16 mouse cellular contexts compared by ENCODE assay signal in genomic region chr6:92390321-92390720, GRCm38 (mm10).
A peak's percentile ranks its signal among the peaks of the same experiment; 100 is the strongest.
DNase-seq lines count a peak whose midpoint lies in the region; ATAC-seq and TF ChIP-seq lines count a peak whose summit lies in the region.
"Had no signal": no experiment of that assay in that cellular context is flagged by ENCODE, and none has a peak within 500 bp of the region (broad histone marks: within the 10 kb centered on the region; RNA-seq: fewer than 3 reads in every experiment).

No protein-coding gene starts in this region.

- no peak overlapping the region for H3K4me2 ChIP-seq in forebrain, postnatal 0 days (ENCODE audit: low read depth)
- H3K4me2 ChIP-seq in forebrain, embryonic 16.5 days (ENCODE audit: low read length): no peak overlapping the region
- H3K4me2 ChIP-seq: heart, embryonic 11.5 days; midbrain, embryonic 12.5 days had no signal

- H3K36me3 ChIP-seq in forebrain, postnatal 0 days (ENCODE audit: insufficient read depth): no peaks in the 10 kb centered on the region
- no peaks in the 10 kb centered on the region for H3K36me3 ChIP-seq in forebrain, embryonic 16.5 days (ENCODE audit: control insufficient read depth, insufficient read depth)
- H3K36me3 ChIP-seq: midbrain, embryonic 12.5 days had no signal

- DNase-seq in forebrain, postnatal 0 days: no peak
- DNase-seq in left cerebral cortex, postnatal 25 days (ENCODE audit: low spot score in 2 of 2): peak; percentile 24 to 62
- DNase-seq in left cerebral cortex, adult 11 months (ENCODE audit: low spot score): no peak
- DNase-seq in gastrocnemius, adult 18-20 months (ENCODE audit: low spot score): peak; percentile 75
- peak; percentile 42 to 89 for DNase-seq in layer of hippocampus, postnatal 14 days (ENCODE audit: low spot score in 2 of 2)
- no peak for DNase-seq in neural tube, embryonic 10.5 days (ENCODE audit: extremely low spot score, low spot score)
- no peak for DNase-seq in urinary bladder, adult 18-20 months (ENCODE audit: low spot score in 2 of 2)
- DNase-seq: kidney, postnatal 25 days; spleen, adult 18-20 months had no signal

- H3K4me3 ChIP-seq in forebrain, postnatal 0 days (ENCODE audit: low read depth, low read length): no peak overlapping the region
- H3K4me3 ChIP-seq in forebrain, embryonic 16.5 days (replicated peaks; ENCODE audit: low read length): no peak overlapping the region
- H3K4me3 ChIP-seq: midbrain, embryonic 12.5 days had no signal

- H3K27ac ChIP-seq in forebrain, postnatal 0 days (ENCODE audit: low read depth, low read length): no peak overlapping the region
- no peak overlapping the region for H3K27ac ChIP-seq in forebrain, embryonic 16.5 days (ENCODE audit: low read length)
- H3K27ac ChIP-seq: liver, embryonic 14.5 days; midbrain, embryonic 12.5 days had no signal

- WGBS in forebrain, postnatal 0 days: 62% methylated on average over 4 of the region's 4 CpGs
- WGBS in forebrain, embryonic 16.5 days: 77% methylated on average over 4 of the region's 4 CpGs

- H3K9ac ChIP-seq in forebrain, postnatal 0 days: no peak overlapping the region
- no peak overlapping the region for H3K9ac ChIP-seq in forebrain, embryonic 16.5 days (replicated peaks; ENCODE audit: low read depth, low read length)
- H3K9ac ChIP-seq: liver, embryonic 14.5 days; midbrain, embryonic 12.5 days had no signal

- no peak for TF ChIP-seq CTCF in forebrain, postnatal 0 days (IDR thresholded peaks at IDR 0.05; ENCODE audit: low read depth)

- 0 out of 2 replicates have a peak, but pooled peaks have one; percentile 10 for ATAC-seq in forebrain, postnatal 0 days
- ATAC-seq in forebrain, embryonic 16.5 days: no peak
- ATAC-seq: forebrain, embryonic 14.5 days; intestine, embryonic 16.5 days; Patski had no signal

- no peaks in the 10 kb centered on the region for H3K27me3 ChIP-seq in forebrain, postnatal 0 days (ENCODE audit: insufficient read depth, low read length)
- no peaks in the 10 kb centered on the region for H3K27me3 ChIP-seq in forebrain, embryonic 16.5 days (replicated peaks; ENCODE audit: control insufficient read depth, insufficient read depth, low read length)
- H3K27me3 ChIP-seq: midbrain, embryonic 12.5 days; Patski had no signal

- intact Hi-C loops in left cerebral cortex, postnatal 25 days (cut with DNase I): no loop called here

- peaks cover 7% of the 10 kb centered on the region; the same call in 1 of the 2 replicates for H3K4me1 ChIP-seq in forebrain, postnatal 0 days (ENCODE audit: insufficient read depth)
- peaks cover 5% of the 10 kb centered on the region; the same call in 1 of the 2 replicates for H3K4me1 ChIP-seq in forebrain, embryonic 16.5 days (replicated peaks; ENCODE audit: control insufficient read depth, insufficient read depth, low read length)
- H3K4me1 ChIP-seq: midbrain, embryonic 12.5 days had no signal

- H3K9me3 ChIP-seq in forebrain, postnatal 0 days (ENCODE audit: low read length): no peaks in the 10 kb centered on the region
- no peaks in the 10 kb centered on the region for H3K9me3 ChIP-seq in forebrain, embryonic 16.5 days (ENCODE audit: control insufficient read depth, low read length)
- H3K9me3 ChIP-seq: midbrain, embryonic 12.5 days had no signal

Comparison
In these comparisons a context has a peak if more than half of its experiments do, and no peak if none do; other contexts are left out.
1. DNase-seq: peak in left cerebral cortex, postnatal 25 days (2 of 2), gastrocnemius, adult 18-20 months (single experiment) and layer of hippocampus, postnatal 14 days (2 of 2); none in forebrain, postnatal 0 days (single experiment), left cerebral cortex, adult 11 months (single experiment), neural tube, embryonic 10.5 days (single experiment) and urinary bladder, adult 18-20 months (0 of 2).